Mouse (Mus musculus): ENCODE measurements around the gene Itpkc. TPM values are rescaled to one million over a fixed set of nuclear protein-coding genes. Genes with fewer than 3 reads are reported as not detected.

Itpkc gene
- polyA plus RNA-seq, 1 experiment from 2014 or later = 5.2 TPM

GRCm38 (mm10) chr7:27212626-27213025, 15.8 kb downstream of the Itpkc start:
- WGBS = 89% methylated on average over 2 of the region's 2 CpGs
- peaks cover 92% of the 10 kb centered on the region for H3K36me3 ChIP-seq

GRCm38 (mm10) chr7:27203730-27204449, 24.6 kb downstream of the Itpkc start:
- Histone ChIP-seq H3K9ac (no peak overlapping the region), H3K9me3 (replicated peaks) (no peaks in the 10 kb centered on the region), H3K36me3 (peaks cover 69% of the 10 kb centered on the region), H3K27ac (no peak overlapping the region), H3K27me3 (no peaks in the 10 kb centered on the region), H3K4me1 (no peaks in the 10 kb centered on the region), H3K4me3 (replicated peaks) (no peak overlapping the region), H3K4me2 (no peak overlapping the region)
- WGBS = 98% methylated on average over 8 of the region's 8 CpGs
- ATAC-seq (replicated peaks; ENCODE audit: low FRiP score) = no peak

More at GRCm38 (mm10) chr7:27212626-27213025, 15.8 kb downstream of the Itpkc start:
- H3K27me3 ChIP-seq = no peaks in the 10 kb centered on the region
- no peak for ATAC-seq (replicated peaks; ENCODE audit: low FRiP score)
- H3K4me2 ChIP-seq = no peak overlapping the region
- no peak overlapping the region for H3K27ac ChIP-seq
- H3K4me3 ChIP-seq (replicated peaks) = no peak overlapping the region
- H3K9me3 ChIP-seq (replicated peaks) = no peaks in the 10 kb centered on the region
- no peak overlapping the region for H3K9ac ChIP-seq
- no peaks in the 10 kb centered on the region for H3K4me1 ChIP-seq

GRCm38 (mm10) chr7:27198779-27199178, 29.7 kb downstream of the Itpkc start:
- Histone ChIP-seq H3K4me3 (replicated peaks) (no peak overlapping the region), H3K4me1 (peaks cover 22% of the 10 kb centered on the region), H3K9me3 (replicated peaks) (no peaks in the 10 kb centered on the region), H3K4me2 (no peak overlapping the region), H3K36me3 (peaks cover 52% of the 10 kb centered on the region), H3K27me3 (no peaks in the 10 kb centered on the region), H3K9ac (no peak overlapping the region), H3K27ac (no peak overlapping the region)
- ATAC-seq (replicated peaks; ENCODE audit: low FRiP score) = no peak
- WGBS = 96% methylated on average over 8 of the region's 8 CpGs

GRCm38 (mm10) chr7:27198355-27198754, 30.1 kb downstream of the Itpkc start:
- Histone ChIP-seq H3K9me3 (replicated peaks) (no peaks in the 10 kb centered on the region), H3K4me2 (no peak overlapping the region), H3K9ac (no peak overlapping the region), H3K27ac (no peak overlapping the region), H3K4me3 (replicated peaks) (no peak overlapping the region), H3K27me3 (no peaks in the 10 kb centered on the region), H3K36me3 (peaks cover 52% of the 10 kb centered on the region), H3K4me1 (peaks cover 25% of the 10 kb centered on the region)
- no peak for ATAC-seq (replicated peaks; ENCODE audit: low FRiP score)

GRCm38 (mm10) chr7:27197634-27198033, 30.8 kb downstream of the Itpkc start:
- no peaks in the 10 kb centered on the region for H3K9me3 ChIP-seq (replicated peaks)
- no peak for ATAC-seq (replicated peaks; ENCODE audit: low FRiP score)
- peaks cover 52% of the 10 kb centered on the region for H3K36me3 ChIP-seq
- H3K4me3 ChIP-seq (replicated peaks) = no peak overlapping the region
- WGBS = 90% methylated on average over 8 of the region's 8 CpGs
- H3K9ac ChIP-seq = no peak overlapping the region
- no peak overlapping the region for H3K27ac ChIP-seq
- H3K27me3 ChIP-seq = no peaks in the 10 kb centered on the region
- peaks cover 28% of the 10 kb centered on the region for H3K4me1 ChIP-seq
- no peak overlapping the region for H3K4me2 ChIP-seq

GRCm38 (mm10) chr7:27197136-27197535, 31.3 kb downstream of the Itpkc start:
- Histone ChIP-seq H3K4me2 (peak overlapping the region; percentile 73; the same call in 1 of the 2 replicates), H3K4me3 (replicated peaks) (no peak overlapping the region), H3K27ac (0 out of 2 replicates have a peak overlapping the region, but pooled peaks have one; percentile 98), H3K9ac (no peak overlapping the region), H3K9me3 (replicated peaks) (no peaks in the 10 kb centered on the region), H3K36me3 (peaks cover 52% of the 10 kb centered on the region), H3K4me1 (peaks cover 28% of the 10 kb centered on the region), H3K27me3 (no peaks in the 10 kb centered on the region)
- 89% methylated on average over 3 of the region's 3 CpGs for WGBS
- no peak for ATAC-seq (replicated peaks; ENCODE audit: low FRiP score)

GRCm38 (mm10) chr7:27195681-27196611, 32.5 kb downstream of the Itpkc start, which contains the start of the genes BC024978 and Snrpa:
Gene BC024978 (plus strand): TSS chr7:27195781.
Gene Snrpa (minus strand): TSS chr7:27196271.
- WGBS = under 1% methylated on average over 64 of the region's 64 CpGs
- Histone ChIP-seq H3K27me3 (no peaks in the 10 kb centered on the region), H3K4me2 (peak within 1 kb of the TSS; percentile 73), H3K4me1 (peaks cover 28% of the 10 kb centered on the region), H3K36me3 (peaks cover 55% of the 10 kb centered on the region), H3K9me3 (replicated peaks) (no peaks in the 10 kb centered on the region), H3K4me3 (replicated peaks) (peak within 1 kb of the TSS; percentile 68), H3K9ac (peak within 1 kb of the TSS; percentile 81), H3K27ac (peak within 1 kb of the TSS; percentile 98)
- peak; percentile 99 for ATAC-seq (replicated peaks; ENCODE audit: low FRiP score)

GRCm38 (mm10) chr7:27193731-27194130, 34.7 kb downstream of the Itpkc start:
- Histone ChIP-seq H3K27ac (no peak overlapping the region), H3K36me3 (peaks cover 68% of the 10 kb centered on the region), H3K4me2 (peak overlapping the region; percentile 4; the same call in 1 of the 2 replicates), H3K9me3 (replicated peaks) (no peaks in the 10 kb centered on the region), H3K4me1 (peaks cover 28% of the 10 kb centered on the region), H3K4me3 (replicated peaks) (no peak overlapping the region), H3K27me3 (no peaks in the 10 kb centered on the region), H3K9ac (no peak overlapping the region)
- ATAC-seq (replicated peaks; ENCODE audit: low FRiP score) = no peak
- 78% methylated on average over 4 of the region's 4 CpGs for WGBS

GRCm38 (mm10) chr7:27192434-27192833, 36.0 kb downstream of the Itpkc start:
- Histone ChIP-seq H3K9ac (no peak overlapping the region), H3K4me3 (replicated peaks) (no peak overlapping the region), H3K4me2 (no peak overlapping the region), H3K27ac (no peak overlapping the region), H3K4me1 (peaks cover 27% of the 10 kb centered on the region), H3K36me3 (peaks cover 69% of the 10 kb centered on the region), H3K9me3 (replicated peaks) (no peaks in the 10 kb centered on the region), H3K27me3 (no peaks in the 10 kb centered on the region)
- ATAC-seq (replicated peaks; ENCODE audit: low FRiP score) = no peak
- WGBS = 91% methylated on average over 5 of the region's 5 CpGs

- Histone ChIP-seq H3K27ac (no peak overlapping the region), H3K27me3 (no peaks in the 10 kb centered on the region), H3K4me2 (no peak overlapping the region), H3K4me1 (peaks cover 10% of the 10 kb centered on the region), H3K36me3 (peaks cover 97% of the 10 kb centered on the region), H3K4me3 (replicated peaks) (no peak overlapping the region), H3K9me3 (replicated peaks) (no peaks in the 10 kb centered on the region), H3K9ac (no peak overlapping the region)
- no peak for ATAC-seq (replicated peaks; ENCODE audit: low FRiP score)
- WGBS = 96% methylated on average over 10 of the region's 10 CpGs
Measured at GRCm38 (mm10) chr7:27189271-27189931, 39.1 kb downstream of the Itpkc start.

GRCm38 (mm10) chr7:27185986-27186385, 42.5 kb downstream of the Itpkc start:
- H3K27ac ChIP-seq = no peak overlapping the region
- no peak overlapping the region for H3K4me3 ChIP-seq (replicated peaks)
- H3K9ac ChIP-seq = no peak overlapping the region
- peaks cover 78% of the 10 kb centered on the region for H3K36me3 ChIP-seq
- H3K27me3 ChIP-seq = no peaks in the 10 kb centered on the region
- WGBS = 91% methylated on average over 5 of the region's 5 CpGs
- peaks cover under 1% of the 10 kb centered on the region; the same call in 1 of the 2 replicates for H3K4me1 ChIP-seq
- no peak for ATAC-seq (replicated peaks; ENCODE audit: low FRiP score)
- no peaks in the 10 kb centered on the region for H3K9me3 ChIP-seq (replicated peaks)
- H3K4me2 ChIP-seq = no peak overlapping the region
